Mouse (Mus musculus) regulatory T cell (primary cell): ENCODE data around the gene Kcnj4.

Experiments used
- in situ Hi-C: fragments of 300-600 bp; cut with MboI, MseI; formaldehyde crosslinking; loops from one replicate; pipeline ENCODE4 v1.15.1; 2025; ENCODE audit warnings: high pct_unique_total_duplicates

The Kcnj4 gene

GRCm38 (mm10) chr15:79504707-79505452, at the start of gene Kcnj4:
TSS of gene Kcnj4 (minus strand) at chr15:79505241.
- in situ Hi-C loops = no loop called here

DNA sequence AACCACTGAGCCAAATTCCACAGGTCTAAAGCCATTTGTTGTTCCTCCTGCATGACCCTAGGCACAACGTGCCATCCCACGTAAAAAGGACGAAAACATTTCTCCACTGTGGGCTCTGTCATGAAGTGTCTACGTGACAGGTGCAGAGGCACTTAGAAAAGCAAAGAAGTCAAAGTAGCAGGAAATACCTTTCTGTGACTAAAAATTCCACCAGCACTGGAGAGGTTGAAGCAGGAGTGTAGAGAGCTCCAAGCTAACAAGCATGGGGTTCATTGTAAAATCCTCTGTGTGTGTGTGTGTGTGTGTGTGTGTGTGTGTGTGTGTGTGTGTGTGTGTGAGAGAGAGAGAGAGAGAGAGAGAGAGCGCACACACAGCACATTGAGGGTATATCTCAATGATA, 47.5 kb upstream of the Kcnj4 start:
- in situ Hi-C loops = no loop called here

GRCm38 (mm10) chr15:79548226-79548625, 43.2 kb upstream of the Kcnj4 start:
- in situ Hi-C loops = no loop called here

GRCm38 (mm10) chr15:79547289-79547820, 42.3 kb upstream of the Kcnj4 start:
- in situ Hi-C loops = no loop called here

GRCm38 (mm10) chr15:79546410-79547288, 41.6 kb upstream of the Kcnj4 start, which contains the start of gene Ddx17:
TSS of gene Ddx17 (minus strand) at chr15:79546741.
- in situ Hi-C loops = no loop called here

- in situ Hi-C loops = no loop called here
Measured at GRCm38 (mm10) chr15:79545921-79546399, 40.9 kb upstream of the Kcnj4 start.

DNA sequence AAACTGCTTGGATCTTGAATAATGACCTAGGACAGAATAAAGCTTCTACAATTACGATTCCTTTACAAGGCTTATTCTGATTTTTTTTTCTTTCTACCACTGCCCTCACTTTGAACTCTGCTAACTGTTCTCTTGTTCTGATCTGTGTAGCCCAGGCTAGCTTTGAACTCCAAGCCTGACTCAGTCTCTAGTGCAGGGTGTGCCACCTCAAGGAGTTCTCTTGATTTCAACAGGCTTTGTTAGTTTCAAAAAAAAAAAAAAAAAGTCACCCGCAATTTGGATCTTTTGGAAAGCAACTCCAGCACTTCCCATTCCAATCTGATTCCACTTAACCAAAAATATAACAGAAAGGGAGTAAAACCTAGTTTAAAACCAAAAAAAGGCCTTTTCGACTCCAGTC, 40.5 kb upstream of the Kcnj4 start:
- in situ Hi-C loops = no loop called here

DNA sequence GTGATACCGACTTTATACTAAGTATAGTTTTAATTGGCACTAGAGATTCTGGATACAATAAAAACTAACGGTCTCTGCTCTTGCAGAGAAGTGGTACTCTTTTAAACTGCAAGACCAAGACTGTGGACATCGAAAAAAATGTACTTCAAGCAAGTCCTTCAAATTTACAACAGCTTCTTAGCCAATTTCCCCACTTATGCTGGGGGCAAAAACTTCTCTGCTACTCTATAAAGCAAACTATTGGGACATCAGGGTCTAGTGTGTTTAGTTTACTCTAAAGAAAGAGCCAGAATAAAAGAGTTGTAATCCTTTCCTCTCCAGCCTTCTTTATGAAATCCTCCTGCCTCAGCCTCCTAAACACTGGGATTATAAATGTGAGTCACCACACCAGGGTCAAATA, 38.9 kb upstream of the Kcnj4 start:
- in situ Hi-C loops = no loop called here

- in situ Hi-C loops = no loop called here
Measured at GRCm38 (mm10) chr15:79533796-79534195, 28.8 kb upstream of the Kcnj4 start.

GRCm38 (mm10) chr15:79529935-79530334, 24.9 kb upstream of the Kcnj4 start:
- in situ Hi-C loops = no loop called here

- in situ Hi-C loops = no loop called here
Measured at GRCm38 (mm10) chr15:79527991-79528639, 23.1 kb upstream of the Kcnj4 start.

DNA sequence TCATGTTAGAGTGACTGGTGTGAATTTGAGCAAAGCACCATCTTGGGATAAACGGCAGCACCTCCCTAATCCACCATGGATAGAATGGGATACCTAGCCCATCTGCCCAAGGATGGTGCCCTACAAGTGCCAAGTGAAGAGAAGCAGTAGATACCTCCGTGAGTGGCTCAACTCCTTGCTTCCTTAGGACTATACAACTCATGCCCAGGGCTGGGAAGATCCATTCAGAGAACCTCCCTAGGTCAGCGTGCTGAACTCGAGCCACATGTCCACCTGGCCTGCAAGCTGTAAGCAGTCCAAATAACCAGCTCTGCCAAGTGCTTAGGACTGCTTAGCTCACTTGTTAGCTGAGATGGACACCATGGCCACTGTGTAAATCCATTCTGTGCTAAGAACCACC, 22.2 kb upstream of the Kcnj4 start:
- in situ Hi-C loops = no loop called here

- in situ Hi-C loops = no loop called here
Measured at GRCm38 (mm10) chr15:79525979-79526768, 21.1 kb upstream of the Kcnj4 start.

- in situ Hi-C loops = no loop called here
Measured at GRCm38 (mm10) chr15:79525564-79525963, 20.5 kb upstream of the Kcnj4 start.

GRCm38 (mm10) chr15:79519400-79520220, 14.6 kb upstream of the Kcnj4 start:
- in situ Hi-C loops = no loop called here

DNA sequence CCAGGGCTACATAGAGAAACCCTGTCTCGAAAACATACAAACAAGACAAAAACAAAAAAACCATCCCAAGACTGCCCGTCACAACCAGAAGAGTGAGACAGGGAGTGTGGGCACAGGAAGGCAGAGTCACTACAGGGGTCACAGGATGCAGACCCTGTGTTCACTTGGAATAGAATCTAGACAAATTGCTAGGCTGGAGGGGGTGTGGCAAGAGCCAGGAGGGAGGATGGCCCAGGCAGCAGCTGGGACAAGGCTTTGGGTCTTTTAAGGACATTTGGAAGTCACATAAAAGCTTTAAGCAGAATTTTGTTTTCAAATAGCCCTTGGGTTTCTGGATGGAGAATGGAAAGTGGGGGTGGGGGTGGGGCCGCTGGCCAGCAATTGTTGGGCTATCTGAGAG, 13.5 kb upstream of the Kcnj4 start:
- in situ Hi-C loops = no loop called here

GRCm38 (mm10) chr15:79517710-79518109, 12.7 kb upstream of the Kcnj4 start:
- in situ Hi-C loops = no loop called here

DNA sequence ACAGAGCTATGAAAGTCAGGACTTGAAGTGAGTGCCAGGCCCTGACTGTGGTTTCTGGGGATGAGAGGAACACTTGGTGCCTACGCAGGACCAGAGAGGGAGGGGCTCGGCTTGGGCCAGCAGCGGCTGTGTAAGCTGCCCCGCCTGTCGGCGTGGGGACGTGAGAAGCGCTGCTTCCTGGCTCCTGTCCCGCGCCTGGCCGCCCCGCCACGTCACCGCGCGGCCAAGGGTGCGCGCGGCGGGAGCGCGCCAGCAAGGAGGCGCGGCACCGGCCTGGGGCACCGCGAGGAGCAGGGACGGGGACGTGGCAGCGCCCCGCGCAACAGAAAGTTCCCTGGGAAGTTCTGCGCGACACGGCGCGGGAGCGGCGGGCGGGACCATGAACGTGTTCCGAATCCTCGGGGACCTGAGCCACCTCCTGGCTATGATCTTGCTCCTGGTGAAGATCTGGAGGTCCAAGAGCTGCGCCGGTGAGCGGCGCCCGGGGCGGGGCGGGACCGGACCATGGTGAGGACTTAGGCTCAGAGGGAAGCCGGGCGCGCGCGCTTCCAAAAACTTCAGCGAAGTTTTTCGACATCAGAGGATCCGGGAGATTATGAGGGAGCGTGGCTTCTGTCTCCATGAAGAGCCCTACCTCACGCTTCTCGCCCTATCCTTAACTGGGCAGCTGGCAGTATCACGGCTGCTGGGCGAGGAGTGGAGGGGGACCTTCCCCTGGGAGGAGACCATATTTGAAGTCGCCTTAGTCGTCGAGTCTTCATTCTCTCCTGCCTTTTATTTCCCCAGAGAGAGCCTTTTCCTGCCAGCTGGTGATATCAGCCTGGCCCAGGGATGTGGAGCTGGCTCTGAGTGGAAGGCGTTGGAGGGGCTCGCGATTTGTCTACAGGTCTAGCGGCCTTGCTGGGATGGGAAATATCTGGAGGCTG, 11.4 kb upstream of the Kcnj4 start, which contains the start of gene Kdelr3:
Gene Kdelr3, plus strand, starts transcription at position 241 of the 926 bp plus-strand sequence.
- in situ Hi-C loops = no loop called here

DNA sequence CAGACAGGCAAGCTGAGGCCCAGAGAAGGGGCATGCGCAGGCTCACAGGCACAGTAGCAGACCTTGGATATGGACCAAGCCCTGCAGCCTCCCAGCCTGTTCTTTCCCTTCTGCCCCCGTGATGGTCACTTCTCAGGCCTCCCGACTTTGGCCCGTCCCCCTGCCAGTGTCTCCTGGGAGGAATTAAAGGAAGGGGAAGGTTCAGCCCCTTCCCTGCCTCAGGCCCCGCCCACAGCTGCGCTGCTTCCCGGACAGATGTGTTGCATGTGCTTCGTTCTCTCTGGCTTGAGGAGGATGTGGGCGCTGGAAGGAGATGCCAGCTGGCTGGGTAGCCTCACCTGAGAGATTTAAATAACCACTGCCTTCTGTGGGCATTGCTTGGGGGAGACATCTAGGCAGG, 8.9 kb upstream of the Kcnj4 start:
- in situ Hi-C loops = no loop called here
